Mouse (Mus musculus): ENCODE measurements around the gene Olfr557. TPM values are rescaled to one million over a fixed set of nuclear protein-coding genes. Genes with fewer than 3 reads are reported as not detected.

Gene Olfr557
- not detected for total RNA-seq (2018; cell fraction: chromatin; rRNA removed)
- not detected for total RNA-seq (2018; cell fraction: cytosol; rRNA removed)
- not detected for total RNA-seq (2018; cell fraction: nucleus; rRNA removed)
- polyA plus RNA-seq (2018) = not detected in 3 replicates

DNA sequence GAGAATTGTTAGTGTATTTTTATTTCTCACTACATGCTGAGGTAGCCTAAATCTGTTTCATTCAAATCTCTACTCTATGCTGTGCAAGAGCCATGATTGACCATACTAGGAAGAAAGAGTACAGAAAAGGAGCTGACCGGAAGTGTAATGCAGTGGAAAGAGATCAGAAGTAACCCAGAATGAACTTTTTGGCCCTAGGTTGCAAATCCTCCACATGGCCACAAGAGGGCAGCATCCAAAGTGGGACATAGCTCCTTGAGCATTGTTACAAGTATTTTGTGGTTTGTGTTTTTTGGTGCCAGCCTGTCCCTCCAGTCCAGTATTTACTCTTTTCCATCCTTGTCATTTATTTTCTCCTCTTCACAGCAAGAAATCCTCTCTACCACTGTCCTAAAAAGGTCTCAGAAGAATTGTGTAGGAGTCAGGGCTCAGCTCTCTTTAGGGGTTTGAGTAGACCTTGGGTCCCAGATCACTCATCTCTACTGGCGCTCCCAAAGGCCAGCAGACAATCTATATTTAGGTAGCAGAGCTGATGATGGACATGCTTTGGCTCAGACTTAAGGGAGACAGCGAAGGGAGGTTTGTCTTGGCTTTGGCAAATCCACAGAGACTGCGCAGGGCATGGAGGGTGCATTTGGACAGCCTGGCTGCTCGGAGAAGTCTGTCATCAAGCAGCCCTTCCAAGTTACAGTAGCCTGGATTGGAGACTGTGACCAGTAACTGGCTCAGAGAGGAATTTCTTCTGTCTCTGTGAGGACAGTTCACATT lies at the start of gene Olfr557:
TSS of gene Olfr557 (plus strand) at position 553 of the 768 bp plus-strand sequence.
- Histone ChIP-seq H3K4me3 (ENCODE audit: inconsistent target) (no peak within 1 kb of the TSS), H3K27ac (no peak within 1 kb of the TSS), H3K36me3 (ENCODE audit: inconsistent target) (no peaks in the 10 kb centered on the region), H3K79me2 (ENCODE audit: inconsistent target) (no peaks in the 10 kb centered on the region)
- WGBS (ENCODE audit: missing documents) = 72% methylated on average over 5 of the region's 5 CpGs

DNA sequence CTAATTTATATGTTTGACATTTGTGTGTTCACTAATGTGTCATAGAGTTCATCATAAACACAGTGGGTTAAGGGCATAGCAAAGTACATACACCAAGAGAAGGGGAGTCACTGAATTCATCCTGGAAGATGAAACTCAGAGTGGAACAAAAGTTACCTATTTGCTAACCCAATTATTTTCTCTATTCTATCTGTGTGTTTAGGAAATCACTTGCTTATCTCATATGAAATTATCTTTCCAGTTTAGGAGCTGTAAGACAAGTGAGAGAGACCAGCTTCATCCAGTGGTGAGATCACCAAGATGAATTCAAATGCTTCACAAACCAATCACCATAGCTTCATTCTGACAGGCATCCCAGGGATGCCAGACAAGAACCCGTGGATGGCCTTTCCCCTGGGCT lies 37.2 kb upstream of the Olfr557 start, which contains the start of gene Olfr555:
TSS of gene Olfr555 (plus strand) at position 301 of the 400 bp plus-strand sequence.
- no peaks in the 10 kb centered on the region for H3K79me2 ChIP-seq (ENCODE audit: inconsistent target)
- H3K4me3 ChIP-seq (ENCODE audit: inconsistent target) = no peak within 1 kb of the TSS
- no peak within 1 kb of the TSS for H3K27ac ChIP-seq
- H3K36me3 ChIP-seq (ENCODE audit: inconsistent target) = no peaks in the 10 kb centered on the region
- WGBS (ENCODE audit: missing documents) = 84% methylated on average over 1 of the region's 1 CpGs

DNA sequence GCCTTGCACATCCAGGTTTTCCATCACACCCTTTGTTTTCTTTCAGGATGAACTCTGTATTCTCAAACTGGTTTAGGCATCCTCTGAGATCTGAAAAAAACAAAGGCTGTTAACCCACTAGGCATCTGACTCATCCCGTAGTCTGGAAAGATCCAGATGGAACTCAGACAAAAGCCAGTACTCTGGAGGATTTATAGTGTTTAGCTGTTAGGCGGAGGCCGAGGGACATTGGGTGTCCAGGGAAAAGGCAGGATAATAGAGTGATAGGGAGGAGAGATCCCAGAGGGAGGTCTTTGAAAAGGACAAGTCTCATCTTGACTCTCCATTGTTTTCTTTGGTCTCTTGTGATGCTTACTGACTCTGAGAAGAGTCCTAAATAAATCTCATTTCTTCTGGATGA lies 31.1 kb upstream of the Olfr557 start, which contains the start of gene Olfr556:
TSS of gene Olfr556 (plus strand) at position 301 of the 400 bp plus-strand sequence.
- H3K4me3 ChIP-seq (ENCODE audit: inconsistent target) = no peak within 1 kb of the TSS
- H3K36me3 ChIP-seq (ENCODE audit: inconsistent target) = no peaks in the 10 kb centered on the region
- H3K27ac ChIP-seq = no peak within 1 kb of the TSS
- 84% methylated on average over 3 of the region's 3 CpGs for WGBS (ENCODE audit: missing documents)
- no peaks in the 10 kb centered on the region for H3K79me2 ChIP-seq (ENCODE audit: inconsistent target)

DNA sequence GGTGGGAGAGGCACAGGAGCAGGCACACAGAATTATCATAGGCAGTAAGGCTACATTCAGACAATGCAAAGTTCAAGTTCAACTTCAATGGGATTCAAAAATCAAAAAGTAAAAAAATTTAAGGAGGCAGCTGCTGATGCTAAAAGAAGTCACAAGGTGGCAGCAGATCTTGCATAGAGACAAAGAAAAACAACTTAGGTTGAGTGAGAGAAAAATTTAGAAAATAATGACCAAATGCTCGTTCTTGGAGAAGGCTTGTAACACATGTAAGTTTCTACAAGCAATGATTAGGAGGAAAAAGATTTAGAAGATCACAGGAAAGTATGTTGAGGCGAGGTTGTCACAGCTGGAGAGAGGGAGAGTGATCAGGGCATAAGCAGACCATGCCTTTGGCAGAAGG lies 30.3 kb upstream of the Olfr557 start:
- Histone ChIP-seq H3K27ac (no peak overlapping the region), H3K79me2 (ENCODE audit: inconsistent target) (no peaks in the 10 kb centered on the region), H3K36me3 (ENCODE audit: inconsistent target) (no peaks in the 10 kb centered on the region), H3K4me3 (ENCODE audit: inconsistent target) (no peak overlapping the region)
- 28% methylated on average over 2 of the region's 2 CpGs for WGBS (ENCODE audit: missing documents)

DNA sequence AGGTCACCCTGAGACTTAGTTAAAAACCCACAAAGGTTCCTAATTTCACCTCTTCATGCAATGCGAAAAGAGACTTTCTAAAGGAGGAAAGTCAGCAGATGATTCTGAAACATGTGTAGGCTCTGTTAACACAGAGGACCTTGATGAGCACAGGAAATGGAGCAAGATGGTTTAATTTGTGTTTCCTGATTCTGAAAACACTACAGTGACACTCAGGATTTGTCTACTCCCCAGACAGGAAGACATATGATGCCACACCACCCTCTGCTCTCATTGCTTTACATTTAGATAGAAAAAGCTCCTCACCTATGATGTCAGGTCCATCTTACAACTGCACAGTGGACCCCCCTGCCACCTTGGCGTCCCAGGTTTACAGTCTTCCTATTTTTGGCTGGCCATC lies 19.5 kb upstream of the Olfr557 start:
- Histone ChIP-seq H3K4me3 (ENCODE audit: inconsistent target) (no peak overlapping the region), H3K36me3 (ENCODE audit: inconsistent target) (no peaks in the 10 kb centered on the region), H3K79me2 (ENCODE audit: inconsistent target) (no peaks in the 10 kb centered on the region), H3K27ac (no peak overlapping the region)
- WGBS (ENCODE audit: missing documents) = 60% methylated on average over 2 of the region's 2 CpGs

DNA sequence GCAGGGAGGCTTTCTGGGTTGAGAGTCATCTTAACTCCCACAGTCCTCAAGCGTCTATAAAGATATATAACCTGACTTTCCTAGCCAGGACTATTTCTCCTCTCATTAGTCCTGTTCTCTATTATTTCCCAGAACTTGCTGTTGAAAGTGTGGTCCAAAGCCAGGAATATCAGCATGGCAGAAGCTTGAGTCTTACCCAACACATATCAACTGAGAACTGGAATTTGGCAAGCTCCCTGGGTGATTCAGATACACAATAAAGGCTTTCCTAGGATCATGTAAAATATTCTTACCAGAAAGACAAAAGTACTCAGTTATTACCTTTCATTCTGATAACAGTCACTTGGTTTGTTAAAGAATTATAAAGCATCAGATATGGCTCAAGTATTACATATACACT lies 13.8 kb upstream of the Olfr557 start:
- Histone ChIP-seq H3K27ac (no peak overlapping the region), H3K79me2 (ENCODE audit: inconsistent target) (no peaks in the 10 kb centered on the region), H3K36me3 (ENCODE audit: inconsistent target) (no peaks in the 10 kb centered on the region), H3K4me3 (ENCODE audit: inconsistent target) (no peak overlapping the region)
- 87% methylated on average over 1 of the region's 1 CpGs for WGBS (ENCODE audit: missing documents)

DNA sequence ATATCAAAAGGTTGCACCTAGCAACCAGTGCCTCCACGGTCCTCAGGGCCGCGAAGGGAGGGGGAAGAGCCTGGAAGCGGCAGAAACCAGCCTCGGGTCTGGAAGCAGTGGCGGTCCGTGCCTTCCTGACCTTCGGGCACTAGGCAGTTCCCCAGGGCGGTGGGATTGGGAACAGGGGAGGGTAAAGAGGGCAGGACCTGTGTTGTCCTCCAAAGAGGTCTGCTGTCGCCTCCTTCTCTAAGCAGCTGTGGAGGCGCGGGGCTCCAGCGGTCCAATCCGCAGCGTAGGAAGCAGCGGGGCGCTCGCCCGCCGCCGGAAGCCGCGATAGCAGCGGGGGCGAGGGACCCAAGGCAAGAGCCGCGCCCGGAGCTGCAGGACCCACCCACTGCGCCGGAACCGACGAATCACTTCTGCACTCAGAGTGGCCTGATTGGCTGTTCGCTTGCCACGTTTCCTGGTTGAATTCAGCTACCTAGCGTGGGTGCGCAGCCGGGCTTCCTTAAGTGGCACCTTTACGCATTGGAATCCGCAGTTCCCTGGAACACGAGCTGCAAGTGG lies 8.7 kb upstream of the Olfr557 start, which contains the start of gene Trim68:
TSS of gene Trim68 (minus strand) at position 384 of the 558 bp plus-strand sequence.
- H3K36me3 ChIP-seq (ENCODE audit: inconsistent target) = no peaks in the 10 kb centered on the region
- peak within 1 kb of the TSS; percentile 17; the same call in 1 of the 2 replicates for H3K27ac ChIP-seq
- H3K79me2 ChIP-seq (ENCODE audit: inconsistent target) = no peaks in the 10 kb centered on the region
- 1% methylated on average over 31 of the region's 40 CpGs for whole genome bisulfite sequencing (ENCODE audit: missing documents)
- H3K4me3 ChIP-seq (ENCODE audit: inconsistent target) = peak within 1 kb of the TSS; percentile 59

DNA sequence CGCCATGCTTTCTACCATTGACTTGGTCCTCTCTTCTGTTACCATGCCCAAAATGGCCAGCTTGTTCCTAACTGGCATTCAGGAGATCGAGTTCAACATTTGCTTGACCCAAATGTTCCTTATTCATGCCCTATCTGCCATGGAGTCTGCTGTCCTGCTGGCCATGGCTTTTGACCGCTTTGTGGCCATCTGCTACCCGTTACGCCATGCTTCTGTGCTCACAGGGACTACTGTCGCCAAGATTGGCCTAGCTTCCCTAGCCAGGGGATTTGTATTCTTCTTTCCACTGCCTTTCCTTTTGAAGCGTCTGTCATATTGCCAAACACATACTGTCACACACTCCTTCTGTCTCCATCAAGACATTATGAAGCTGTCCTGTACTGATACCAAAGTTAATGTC lies 2.8 kb downstream of the Olfr557 start:
- H3K27ac ChIP-seq = no peak overlapping the region
- 94% methylated on average over 7 of the region's 7 CpGs for WGBS (ENCODE audit: missing documents)
- no peak overlapping the region for H3K4me3 ChIP-seq (ENCODE audit: inconsistent target)
- no peaks in the 10 kb centered on the region for H3K79me2 ChIP-seq (ENCODE audit: inconsistent target)
- H3K36me3 ChIP-seq (ENCODE audit: inconsistent target) = no peaks in the 10 kb centered on the region

DNA sequence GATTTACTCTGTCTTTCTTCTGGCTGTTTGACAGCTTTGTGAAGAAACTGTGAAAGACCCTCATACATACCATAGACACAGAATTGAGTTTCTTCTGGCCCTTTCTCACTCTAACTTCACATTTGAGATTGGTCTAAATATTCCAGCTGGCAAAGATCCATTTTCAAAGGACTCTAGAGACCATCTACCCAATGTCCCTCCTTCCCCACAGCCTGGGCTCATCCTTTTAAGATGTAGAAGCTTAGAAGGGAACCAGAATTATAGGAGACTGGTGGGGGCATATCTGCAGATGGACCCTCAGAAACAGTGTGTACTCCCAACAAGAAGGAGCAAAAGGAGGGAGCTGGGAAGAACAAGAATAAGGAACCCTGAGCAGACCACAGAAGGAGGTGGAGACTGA lies 6.2 kb downstream of the Olfr557 start, which contains the start of gene Olfr558:
TSS of gene Olfr558 (plus strand) at position 301 of the 400 bp plus-strand sequence.
- no peak within 1 kb of the TSS for H3K27ac ChIP-seq
- H3K4me3 ChIP-seq (ENCODE audit: inconsistent target) = no peak within 1 kb of the TSS
- H3K79me2 ChIP-seq (ENCODE audit: inconsistent target) = no peaks in the 10 kb centered on the region
- H3K36me3 ChIP-seq (ENCODE audit: inconsistent target) = no peaks in the 10 kb centered on the region

DNA sequence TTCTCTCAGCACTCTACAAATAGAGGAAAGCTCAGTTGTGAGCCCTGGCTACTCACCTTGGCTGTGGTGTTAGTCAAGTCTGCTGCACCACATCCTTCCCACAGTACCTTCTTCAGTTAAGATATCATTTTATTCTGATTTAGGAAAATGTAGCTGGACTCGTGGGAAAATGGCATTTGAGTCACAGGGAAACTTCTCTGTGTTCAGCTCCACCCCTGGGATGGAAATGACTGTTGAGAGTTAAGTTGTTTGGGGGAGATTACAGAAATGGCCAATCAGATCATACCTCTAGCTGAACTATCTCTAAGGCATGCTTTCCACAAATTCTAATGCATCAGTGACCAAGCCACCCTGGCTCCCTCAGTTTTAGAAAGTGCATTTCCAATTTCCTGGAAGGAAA lies 23.3 kb downstream of the Olfr557 start, which contains the start of gene Olfr33:
TSS of gene Olfr33 (minus strand) at position 101 of the 400 bp plus-strand sequence.
- H3K79me2 ChIP-seq (ENCODE audit: inconsistent target) = no peaks in the 10 kb centered on the region
- H3K4me3 ChIP-seq (ENCODE audit: inconsistent target) = no peak within 1 kb of the TSS
- no peak within 1 kb of the TSS for H3K27ac ChIP-seq
- WGBS (ENCODE audit: missing documents) = 45% methylated on average over 1 of the region's 1 CpGs
- H3K36me3 ChIP-seq (ENCODE audit: inconsistent target) = no peaks in the 10 kb centered on the region

DNA sequence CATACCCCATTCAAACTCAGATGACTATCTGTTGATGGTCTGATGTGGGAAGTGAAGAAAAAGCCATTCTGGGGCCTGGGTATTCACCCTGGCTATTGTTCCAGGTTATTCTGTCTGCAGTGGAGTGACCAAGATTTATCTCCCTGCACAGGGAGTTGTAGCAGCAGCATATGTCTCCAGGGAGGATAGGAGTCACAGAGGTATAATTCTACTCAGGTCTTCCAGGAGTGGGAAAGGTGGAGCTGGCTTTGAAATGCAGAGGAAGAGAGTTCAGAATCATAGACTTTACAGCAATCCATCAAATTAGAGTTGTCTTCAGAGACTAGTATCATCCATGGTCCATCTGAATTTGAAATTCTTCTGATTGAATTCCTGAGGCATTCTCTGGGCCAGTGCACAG lies 31.7 kb downstream of the Olfr557 start, which contains the start of gene Olfr559:
TSS of gene Olfr559 (minus strand) at position 101 of the 400 bp plus-strand sequence.
- Histone ChIP-seq H3K36me3 (ENCODE audit: inconsistent target) (no peaks in the 10 kb centered on the region), H3K27ac (no peak within 1 kb of the TSS), H3K4me3 (ENCODE audit: inconsistent target) (no peak within 1 kb of the TSS), H3K79me2 (ENCODE audit: inconsistent target) (no peaks in the 10 kb centered on the region)

DNA sequence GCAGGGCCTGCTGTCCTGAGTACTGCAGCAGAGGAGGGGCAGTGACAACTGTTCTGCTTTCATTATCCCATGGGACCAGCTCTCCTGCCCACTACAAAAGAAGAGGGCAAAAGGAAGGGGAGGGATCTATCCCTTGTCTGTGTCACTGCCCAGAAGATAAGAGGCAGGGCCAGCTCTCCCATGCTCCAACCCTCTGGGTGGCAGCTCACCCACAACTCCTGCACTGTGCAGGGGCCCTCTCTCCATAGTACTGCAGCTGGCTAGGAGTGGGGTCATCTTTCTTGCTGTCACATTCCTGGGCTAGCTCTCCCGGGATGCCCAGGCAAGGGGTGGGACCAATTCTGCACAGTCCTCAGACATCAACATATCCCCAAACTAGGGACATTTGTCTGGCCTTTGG lies 38.1 kb downstream of the Olfr557 start:
- Histone ChIP-seq H3K79me2 (ENCODE audit: inconsistent target) (no peaks in the 10 kb centered on the region), H3K4me3 (ENCODE audit: inconsistent target) (no peak overlapping the region), H3K36me3 (ENCODE audit: inconsistent target) (no peaks in the 10 kb centered on the region), H3K27ac (no peak overlapping the region)
- WGBS (ENCODE audit: missing documents) = 58% methylated on average over 1 of the region's 1 CpGs

DNA sequence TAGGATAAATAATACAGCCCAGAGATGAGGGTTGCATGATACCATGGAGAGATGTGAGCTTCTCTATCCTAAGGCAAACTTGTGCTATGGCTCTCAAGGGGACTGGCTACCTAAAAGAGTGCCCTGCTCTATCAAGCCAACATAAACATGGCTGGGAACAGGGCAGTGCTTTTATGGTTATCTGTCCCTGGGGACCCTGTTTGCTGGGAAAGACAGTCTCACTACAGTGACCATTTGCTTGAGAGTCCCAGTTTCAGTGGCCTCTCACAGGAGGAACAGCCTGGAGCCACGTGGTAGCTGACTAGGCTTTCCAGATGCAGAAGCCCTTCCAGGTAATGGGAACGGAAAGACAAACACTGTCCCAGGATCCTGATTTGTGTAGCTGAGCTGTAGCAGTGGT lies 42.0 kb downstream of the Olfr557 start:
- WGBS (ENCODE audit: missing documents) = 47% methylated on average over 2 of the region's 2 CpGs
- Histone ChIP-seq H3K36me3 (ENCODE audit: inconsistent target) (no peaks in the 10 kb centered on the region), H3K79me2 (ENCODE audit: inconsistent target) (no peaks in the 10 kb centered on the region), H3K4me3 (ENCODE audit: inconsistent target) (no peak overlapping the region), H3K27ac (no peak overlapping the region)
